Comparison of ENCODE assay signal across 19 mouse cellular contexts in genomic region chr7:34955295-34955694, GRCm38 (mm10). TPM values are rescaled to one million over a fixed set of nuclear protein-coding genes. Genes with fewer than 3 reads are reported as not detected.
DNase-seq lines count a peak whose midpoint lies in the region; ATAC-seq lines count a peak whose summit lies in the region.
"Had no signal": no experiment of that assay in that cellular context is flagged by ENCODE, and none has a peak within 500 bp of the region (broad histone marks: within the 10 kb centered on the region; RNA-seq: fewer than 3 reads in every experiment).

No protein-coding gene starts in this region.

- no peak overlapping the region for H3K4me3 ChIP-seq in midbrain, embryonic 15.5 days
- H3K4me3 ChIP-seq in midbrain, embryonic 10.5 days = no peak overlapping the region
- no peak overlapping the region for H3K4me3 ChIP-seq in forebrain, embryonic 14.5 days (ENCODE audit: low read depth, low read length)
- H3K4me3 ChIP-seq: forebrain, embryonic 10.5 days; gastrocnemius, adult 2 months; hindbrain, embryonic 10.5 days had no signal

- no peaks in the 10 kb centered on the region for H3K27me3 ChIP-seq in midbrain, embryonic 15.5 days (replicated peaks)
- H3K27me3 ChIP-seq in midbrain, embryonic 10.5 days (ENCODE audit: low read depth, poor library complexity, severe bottlenecking) = no peaks in the 10 kb centered on the region
- H3K27me3 ChIP-seq in forebrain, embryonic 14.5 days (replicated peaks; ENCODE audit: control insufficient read depth, insufficient read depth, low read length) = no peaks in the 10 kb centered on the region

- H3K9me3 ChIP-seq in midbrain, embryonic 15.5 days = no peaks in the 10 kb centered on the region
- no peaks in the 10 kb centered on the region for H3K9me3 ChIP-seq in midbrain, embryonic 10.5 days (replicated peaks)
- H3K9me3 ChIP-seq in forebrain, embryonic 14.5 days (replicated peaks; ENCODE audit: control insufficient read depth, low read length) = no peaks in the 10 kb centered on the region
- H3K9me3 ChIP-seq: forebrain, embryonic 10.5 days; hindbrain, embryonic 10.5 days had no signal

- peak; percentile 44 for DNase-seq in gastrocnemius, postnatal 14 days
- DNase-seq in gastrocnemius, adult 8-10 months (ENCODE audit: low spot score in 2 of 2) = no peak
- DNase-seq in midbrain, embryonic 10.5 days (ENCODE audit: low spot score) = no peak
- peak; percentile 42 for DNase-seq in adrenal gland, postnatal 25 days
- DNase-seq in urinary bladder, postnatal 25 days (ENCODE audit: low spot score) = no peak
- DNase-seq in forebrain, embryonic 14.5 days (ENCODE audit: low spot score) = no peak
- DNase-seq: cerebellum, adult 9-11 months; gastrocnemius, adult 2 months; kidney, adult 2 months; kidney, postnatal 10 days; liver; lung, postnatal 14 days; right cerebral cortex, postnatal 14 days; spleen, adult 18-20 months; thymus, adult 18-20 months; thymus, postnatal 4 days had no signal

- H3K4me1 ChIP-seq in midbrain, embryonic 15.5 days = peaks cover 5% of the 10 kb centered on the region; the same call in 1 of the 2 replicates
- H3K4me1 ChIP-seq in midbrain, embryonic 10.5 days = peaks cover 3% of the 10 kb centered on the region; the same call in 1 of the 2 replicates
- H3K4me1 ChIP-seq in forebrain, embryonic 14.5 days (ENCODE audit: control insufficient read depth, insufficient read depth, low read length) = no peaks in the 10 kb centered on the region
- H3K4me1 ChIP-seq: hindbrain, embryonic 10.5 days had no signal

- H3K27ac ChIP-seq in midbrain, embryonic 15.5 days = 0 out of 2 replicates have a peak overlapping the region, but pooled peaks have one; percentile 9
- no peak overlapping the region for H3K27ac ChIP-seq in midbrain, embryonic 10.5 days (replicated peaks)
- H3K27ac ChIP-seq in forebrain, embryonic 14.5 days (ENCODE audit: low read depth, low read length) = no peak overlapping the region
- H3K27ac ChIP-seq: forebrain, embryonic 10.5 days; gastrocnemius, adult 2 months; hindbrain, embryonic 10.5 days had no signal

- ATAC-seq in midbrain, embryonic 15.5 days (replicated peaks) = no peak
- ATAC-seq in forebrain, embryonic 14.5 days = no peak

- intact Hi-C loops in gastrocnemius, postnatal 14 days (cut with DNase I; ENCODE audit: low total_unique reads) = no loop called here

- 68% methylated on average over 3 of the region's 3 CpGs for WGBS in midbrain, embryonic 15.5 days
- WGBS in midbrain, embryonic 10.5 days = 91% methylated on average over 3 of the region's 3 CpGs
- 85% methylated on average over 3 of the region's 3 CpGs for WGBS in forebrain, embryonic 14.5 days

- no peaks in the 10 kb centered on the region for H3K36me3 ChIP-seq in midbrain, embryonic 15.5 days (replicated peaks)
- no peaks in the 10 kb centered on the region for H3K36me3 ChIP-seq in midbrain, embryonic 10.5 days
- H3K36me3 ChIP-seq in forebrain, embryonic 14.5 days (ENCODE audit: control insufficient read depth, insufficient read depth, low read length) = no peaks in the 10 kb centered on the region

- no peak overlapping the region for H3K4me2 ChIP-seq in midbrain, embryonic 15.5 days
- no peak overlapping the region for H3K4me2 ChIP-seq in forebrain, embryonic 14.5 days (ENCODE audit: low read length)

- H3K9ac ChIP-seq in midbrain, embryonic 15.5 days = no peak overlapping the region
- no peak overlapping the region for H3K9ac ChIP-seq in forebrain, embryonic 14.5 days (ENCODE audit: low read length)

RNA-seq across cellular contexts. Expression of gene Pepd, which starts 43.1 kb away (rescaled TPM):
- total RNA-seq in gastrocnemius, postnatal 14 days (2021) = 10 to 100 TPM; 25.4 to 27.0 TPM
- total RNA-seq in gastrocnemius, adult 8-10 months (2022) = 10 to 100 TPM; 27.4 to 31.8 (median 29.4) TPM
- 62.5 and 66.3 TPM in 2 replicates for polyA plus RNA-seq in midbrain, embryonic 15.5 days (2015; fragmentation: Nextera tagmentation; extraction: Ambion mirVana)
- 73.7 and 73.9 TPM in 2 replicates for polyA plus RNA-seq in midbrain, embryonic 10.5 days (2016; fragmentation: Nextera tagmentation; extraction: Ambion mirVana)
- total RNA-seq in adrenal gland, postnatal 25 days (2021) = 68.8 and 77.6 TPM in 2 replicates
- 61.8 and 64.7 TPM in 2 replicates for polyA plus RNA-seq in forebrain, embryonic 14.5 days (2014; fragmentation: Nextera tagmentation; extraction: Ambion mirVana)

Comparison
In these comparisons a context has a peak if more than half of its experiments do, and no peak if none do; other contexts are left out.
1. DNase-seq: peak in gastrocnemius, postnatal 14 days (single experiment) and adrenal gland, postnatal 25 days (single experiment); none in gastrocnemius, adult 8-10 months (0 of 2), midbrain, embryonic 10.5 days (single experiment), urinary bladder, postnatal 25 days (single experiment) and forebrain, embryonic 14.5 days (single experiment).